Mouse (Mus musculus) left cerebral cortex, postnatal 36 days (tissue): ENCODE data around the gene Zfp385c. TPM values are rescaled to one million over a fixed set of nuclear protein-coding genes. Genes with fewer than 3 reads are reported as not detected.

Source experiments
- DNase-seq, 2 experiments: peaks; one replicate each; pipeline ENCODE4 v3.0.0; 2021 to 2022; ENCODE audit warnings: low spot score in 2 of 2, mixed read lengths in 1 of 2
- intact Hi-C: fragments of 180-260 bp; cut with DNase I; formaldehyde crosslinking; loops from one replicate; pipeline ENCODE4 v1.15.1; 2025
- total RNA-seq, 2 experiments: library from RNA; stranded (reverse); gene quantifications; 2 replicates each; pipeline ENCODE4 v1.2.3; 2021

Zfp385c gene
- total RNA-seq, 2 experiments from 2014 or later: 0.39 to 0.47 TPM

DNA sequence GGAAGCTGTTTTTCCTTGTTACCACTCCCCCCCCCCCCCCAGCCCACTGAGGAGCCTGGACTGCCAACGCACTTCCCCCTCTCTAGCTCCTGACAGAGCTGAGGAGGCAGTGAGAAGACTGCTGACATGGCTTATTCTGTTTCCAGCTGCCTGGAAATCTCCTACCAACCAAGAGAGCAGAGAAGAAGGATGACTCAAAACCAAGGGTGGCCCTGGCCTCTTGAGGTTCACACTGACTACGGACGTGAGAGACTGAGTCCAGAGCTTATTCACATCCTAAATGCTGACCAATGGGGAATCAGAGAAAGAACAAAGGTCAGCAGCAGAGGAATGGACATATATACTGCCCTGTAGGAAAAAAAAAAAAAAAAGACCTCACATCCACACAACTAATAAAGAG, 27.1 kb upstream of the Zfp385c start:
- intact Hi-C loops: no loop called here
- DNase-seq: peak in 1 of 2 experiments; percentile 41

GRCm38 (mm10) chr11:100718866-100719265, 26.6 kb upstream of the Zfp385c start:
- DNase-seq: no peak
- intact Hi-C loops: no loop called here

GRCm38 (mm10) chr11:100718462-100718861, 26.2 kb upstream of the Zfp385c start:
- intact Hi-C loops: no loop called here
- no peak for DNase-seq

- intact Hi-C loops: no loop called here
- peak in 1 of 2 experiments; percentile 50 for DNase-seq
Measured at GRCm38 (mm10) chr11:100716649-100717048, 24.4 kb upstream of the Zfp385c start.

DNA sequence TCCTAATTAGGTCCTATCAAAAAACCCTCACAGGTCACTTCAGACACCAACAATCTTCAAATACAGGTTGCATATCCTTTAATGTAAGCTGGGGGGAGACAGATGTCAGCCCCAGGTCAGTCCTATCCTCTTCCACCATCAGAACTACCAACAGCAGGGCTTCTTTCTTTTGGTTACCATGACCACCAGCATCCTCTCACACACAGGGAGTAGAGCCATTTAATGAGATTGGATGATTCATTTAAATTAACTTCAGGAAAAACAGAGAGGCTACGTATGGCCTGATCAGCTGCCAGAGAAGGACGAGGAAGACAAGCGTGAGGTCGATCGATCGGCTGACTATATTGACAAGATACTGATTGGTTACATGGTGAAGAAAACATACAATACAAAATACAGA, 22.7 kb upstream of the Zfp385c start:
- intact Hi-C loops: loop anchor here (2.0 kb wide), 1 partner anchor 46 kb away; no protein-coding TSS in a partner anchor
- no peak for DNase-seq

GRCm38 (mm10) chr11:100714534-100714915, 22.3 kb upstream of the Zfp385c start:
- intact Hi-C loops: loop anchor here (2.0 kb wide), 1 partner anchor 46 kb away; no protein-coding TSS in a partner anchor
- DNase-seq: peak; percentile 56 to 73

DNA sequence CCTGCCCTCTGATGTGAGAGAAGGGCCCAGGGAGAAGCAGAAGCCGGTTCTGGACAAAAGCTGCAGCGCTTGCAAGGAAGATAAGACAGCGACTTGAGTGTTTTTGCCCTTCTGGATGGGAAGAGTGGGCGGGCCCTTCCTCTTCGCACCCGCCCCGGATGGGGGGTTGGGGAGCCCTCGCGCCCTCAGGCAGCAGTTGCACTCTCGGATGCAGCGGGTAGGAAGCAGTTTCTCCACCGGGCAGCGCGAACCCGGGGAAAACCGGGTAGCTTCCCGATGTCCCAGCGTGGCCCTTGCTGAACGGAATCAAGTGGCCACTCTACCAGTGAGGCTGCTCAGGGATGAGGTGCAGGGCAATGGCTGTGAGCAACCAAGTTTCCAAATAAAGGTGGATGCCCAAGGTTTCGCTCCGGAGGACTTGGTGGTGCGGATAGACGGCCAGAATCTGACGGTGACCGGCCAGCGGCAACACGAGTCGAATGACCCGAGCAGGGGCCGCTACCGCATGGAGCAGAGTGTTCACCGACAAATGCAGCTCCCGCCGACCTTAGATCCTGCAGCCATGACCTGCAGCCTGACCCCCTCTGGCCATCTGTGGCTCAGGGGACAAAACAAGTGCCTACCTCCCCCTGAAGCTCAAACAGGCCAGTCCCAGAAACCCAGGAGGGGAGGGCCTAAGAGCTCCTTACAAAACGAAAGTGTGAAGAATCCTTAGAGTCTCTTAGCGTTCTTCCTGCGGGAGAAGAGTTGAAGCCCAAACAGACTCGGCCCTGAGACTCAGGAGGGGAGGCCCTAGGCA, 21.7 kb upstream of the Zfp385c start, which contains the start of gene Hspb9:
Gene Hspb9 (plus strand): TSS at position 116 of the 799 bp plus-strand sequence.
- intact Hi-C loops: loop anchor here (2.0 kb wide), 1 partner anchor 47 kb away; no protein-coding TSS in a partner anchor
- peak; percentile 40 to 55 for DNase-seq

- intact Hi-C loops: no loop called here
- DNase-seq: no peak
Measured at GRCm38 (mm10) chr11:100713174-100713573, 20.9 kb upstream of the Zfp385c start.

DNA sequence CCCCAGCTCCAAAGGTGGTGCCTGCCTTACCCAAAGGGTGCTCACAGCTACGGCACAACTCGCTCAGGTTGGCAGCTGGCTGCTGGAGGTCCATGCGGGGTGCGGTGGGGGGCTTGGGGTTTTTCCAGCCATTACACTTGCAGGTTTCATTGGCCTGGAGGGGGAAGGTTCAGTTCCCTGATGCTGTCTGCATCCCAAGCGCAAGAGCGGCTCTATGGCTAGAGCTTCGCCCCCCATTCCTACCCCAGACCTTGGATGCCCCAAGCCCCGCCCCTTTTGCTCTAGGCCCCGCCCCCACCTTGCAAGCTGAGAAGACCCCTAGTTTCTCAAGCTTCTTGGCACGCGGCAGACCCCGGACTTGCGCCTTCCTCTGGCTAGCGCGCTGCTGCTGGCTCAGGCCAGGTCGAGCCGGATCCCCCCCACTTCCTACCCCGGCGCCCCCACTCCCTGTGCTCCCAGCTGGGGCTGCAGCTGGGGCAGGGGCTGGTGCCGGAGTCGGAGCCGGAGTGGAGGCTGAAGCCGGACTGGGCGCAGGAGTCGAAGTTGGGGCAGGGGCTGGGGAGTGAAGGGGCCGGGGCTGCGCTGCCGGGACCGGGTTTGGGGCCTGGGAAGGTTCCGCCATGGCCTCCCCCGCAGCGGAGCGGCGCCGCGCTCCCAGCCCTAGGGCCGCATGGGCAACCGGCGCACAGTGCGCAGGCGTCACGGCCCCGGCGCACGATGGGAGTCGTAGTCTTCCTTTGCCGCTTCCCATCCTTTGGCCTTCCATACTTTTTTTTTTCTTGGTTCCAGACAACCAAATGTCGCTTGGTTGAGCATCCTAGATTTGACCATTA, 19.7 kb upstream of the Zfp385c start, which contains the start of gene Kat2a:
Gene Kat2a (minus strand): TSS at position 683 of the 833 bp plus-strand sequence.
- intact Hi-C loops: no loop called here
- DNase-seq: peak; percentile 85 to 89

DNA sequence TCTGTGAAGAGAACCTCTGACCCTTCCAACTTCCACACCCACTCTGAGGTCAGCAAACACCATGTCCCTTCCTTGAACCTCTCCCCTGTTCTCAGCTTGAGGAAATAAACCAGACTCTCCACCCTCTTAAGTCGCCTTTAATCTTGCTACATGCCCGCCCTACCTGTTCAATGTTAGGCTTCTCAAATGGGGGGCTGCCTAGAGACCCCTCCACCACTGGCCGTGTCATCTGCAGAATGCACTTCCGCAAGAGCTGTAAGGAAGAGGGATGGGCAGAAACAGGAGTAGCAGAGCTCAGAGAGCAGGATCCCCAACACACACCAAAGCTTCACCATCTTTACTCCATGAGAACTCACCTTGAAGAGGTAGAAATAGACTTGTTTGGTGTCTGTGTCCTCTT, 18.7 kb upstream of the Zfp385c start:
- DNase-seq: no peak
- intact Hi-C loops: no loop called here

DNA sequence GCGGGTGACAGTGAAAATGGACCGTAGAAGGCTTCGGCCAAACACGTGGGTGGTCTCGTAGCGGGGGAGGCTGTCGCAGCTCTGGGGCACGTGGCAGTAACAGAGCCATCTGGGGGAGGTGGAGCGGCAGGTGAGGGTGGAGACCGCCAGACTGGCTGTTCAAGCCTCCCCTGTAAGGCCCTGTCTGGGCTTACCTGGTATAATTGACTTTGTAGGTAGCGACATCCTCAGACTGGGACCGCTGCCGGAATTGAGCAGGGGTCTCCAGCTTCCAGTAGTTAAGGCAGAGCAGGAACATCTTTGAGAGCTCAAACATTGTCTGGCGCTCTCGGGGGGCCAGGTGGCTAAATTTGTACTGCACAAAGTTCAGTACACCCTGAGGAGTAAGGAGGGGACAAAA, 18.3 kb upstream of the Zfp385c start:
- DNase-seq: no peak
- intact Hi-C loops: no loop called here

GRCm38 (mm10) chr11:100709201-100709810, 17.1 kb upstream of the Zfp385c start:
- intact Hi-C loops: loop anchor here (10.0 kb wide), 1 partner anchor 285 kb away; no protein-coding TSS in a partner anchor
- no peak for DNase-seq

- no peak for DNase-seq
- intact Hi-C loops: loop anchor here (10.0 kb wide), 1 partner anchor 280 kb away; no protein-coding TSS in a partner anchor
Measured at GRCm38 (mm10) chr11:100705095-100705747, 13.0 kb upstream of the Zfp385c start.

DNA sequence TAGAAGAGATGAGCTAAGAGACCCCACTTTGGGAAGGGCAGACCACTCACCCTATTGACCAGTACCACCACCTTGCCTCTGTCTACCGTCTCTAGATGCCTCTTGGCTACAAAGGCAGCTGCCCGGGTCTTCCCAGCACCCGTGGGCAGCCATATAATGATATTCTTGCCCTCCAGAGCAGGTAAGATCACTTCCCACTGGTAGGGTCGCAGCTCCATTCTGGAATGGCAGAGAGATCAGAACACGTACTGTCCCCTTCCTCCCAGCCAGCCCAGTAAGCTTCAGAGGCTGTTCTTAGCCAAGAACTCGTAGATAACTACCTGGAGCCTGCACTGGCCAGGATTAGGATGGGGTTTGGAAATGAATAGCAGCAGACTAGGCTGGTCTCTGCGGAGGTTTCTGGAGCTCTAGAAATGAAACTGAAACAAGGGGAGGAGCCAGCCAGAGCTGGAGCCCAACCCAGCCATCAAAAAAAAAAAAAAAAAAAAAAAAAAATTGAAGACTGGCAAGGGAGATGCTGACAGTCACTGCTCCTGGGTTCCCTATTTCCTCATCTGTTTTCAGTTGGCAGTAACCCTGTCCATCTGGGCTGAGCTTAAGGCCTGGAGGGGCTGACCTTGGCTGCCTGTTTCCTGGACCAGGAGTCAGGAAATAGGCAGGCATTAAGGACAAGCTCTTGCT, 11.7 kb upstream of the Zfp385c start, which contains the start of gene Dhx58:
Gene Dhx58 (minus strand): TSS at position 421 of the 681 bp plus-strand sequence.
- intact Hi-C loops: loop anchor here (2.0 to 10.0 kb wide), 2 partner anchors 133 to 279 kb away; no protein-coding TSS in a partner anchor
- no peak for DNase-seq

DNA sequence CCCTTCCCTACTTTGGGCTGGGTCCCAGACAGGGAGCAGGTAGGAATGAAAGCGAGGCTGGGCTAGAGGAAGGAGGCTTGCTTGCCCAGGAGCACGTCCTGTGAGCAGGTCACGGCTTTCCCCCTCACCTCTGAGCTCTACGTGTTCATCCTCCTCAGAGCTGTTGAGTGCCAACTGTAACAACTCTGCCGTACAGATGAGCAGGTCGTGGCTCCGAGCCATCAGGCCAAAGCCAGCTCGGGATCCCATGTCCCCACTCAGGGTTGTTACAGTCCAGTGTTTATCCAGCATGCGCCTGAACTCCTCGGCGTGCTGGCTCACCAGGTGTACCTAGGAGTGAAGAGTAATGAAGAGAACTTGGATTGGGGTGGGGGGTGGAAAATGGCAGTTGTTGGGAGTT, 11.1 kb upstream of the Zfp385c start:
- DNase-seq: no peak
- intact Hi-C loops: loop anchor here (2.0 to 10.0 kb wide), 2 partner anchors 133 to 279 kb away; no protein-coding TSS in a partner anchor

DNA sequence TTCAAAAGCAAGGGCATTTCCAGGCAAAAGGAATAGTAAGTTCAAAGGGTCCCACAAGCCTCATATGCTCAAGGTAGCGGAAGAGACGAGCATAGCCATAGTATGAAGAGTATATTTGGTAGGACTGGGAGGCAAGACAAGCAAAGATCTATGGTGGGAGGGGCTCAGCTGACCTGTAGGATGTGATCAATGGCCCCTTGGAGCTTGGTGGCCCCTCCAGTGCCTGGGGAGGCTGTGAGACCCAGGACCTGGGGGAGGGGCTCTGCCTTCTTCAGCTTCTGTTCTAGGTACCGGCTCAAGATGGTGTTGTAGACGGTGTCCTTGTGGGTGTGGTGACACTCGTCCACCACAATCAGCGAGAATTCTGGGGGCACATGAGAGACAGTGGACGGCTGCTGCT, 10.7 kb upstream of the Zfp385c start:
- intact Hi-C loops: loop anchor here (2.0 to 10.0 kb wide), 2 partner anchors 132 to 278 kb away; no protein-coding TSS in a partner anchor
- DNase-seq: no peak

DNA sequence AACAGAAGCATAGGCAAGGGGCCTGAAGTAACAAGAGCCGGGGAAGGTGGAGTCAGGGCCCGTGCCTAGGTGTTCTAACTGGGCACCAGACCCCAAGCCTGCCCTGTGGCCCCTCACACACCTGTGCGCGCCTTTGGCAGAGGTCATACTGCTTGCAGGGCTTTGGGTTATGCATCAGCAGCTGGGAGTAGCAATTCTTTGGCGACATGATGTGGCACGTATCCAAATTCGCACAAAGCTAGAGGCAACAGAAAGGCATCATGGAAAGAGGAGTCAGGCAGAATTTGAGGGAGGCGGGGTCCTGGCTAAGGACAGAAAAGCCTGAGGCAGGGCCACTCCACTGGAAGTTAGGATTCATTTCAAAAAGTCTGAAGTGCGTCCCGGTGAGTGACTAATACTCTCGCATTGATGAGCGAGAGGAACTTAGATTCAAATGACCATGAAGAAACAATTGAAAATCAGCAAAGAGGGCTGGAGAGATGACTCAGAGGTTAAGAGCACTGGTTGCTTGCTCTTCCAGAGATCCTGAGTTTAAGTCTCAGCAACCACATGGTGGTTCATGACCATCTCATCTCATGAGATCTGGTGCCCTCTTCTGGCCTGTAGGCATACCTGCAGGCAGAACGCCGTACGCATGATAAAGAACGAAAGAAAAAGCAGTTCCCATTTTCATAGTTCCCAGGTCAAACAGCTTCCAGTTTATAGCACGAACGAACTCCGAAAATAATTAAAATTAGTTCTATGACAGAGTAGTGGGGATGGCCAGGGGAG, 10.0 kb upstream of the Zfp385c start:
- intact Hi-C loops: loop anchor here (2.0 to 10.0 kb wide), 2 partner anchors 131 to 277 kb away; no protein-coding TSS in a partner anchor
- peak; percentile 40 to 59 for DNase-seq
